Mouse (Mus musculus) left cerebral cortex, postnatal 25 days (tissue): Measurements from ENCODE around the gene Noxo1. TPM values are rescaled to one million over a fixed set of nuclear protein-coding genes. Genes with fewer than 3 reads are reported as not detected.

Experiments
- DNase-seq, 2 experiments: peaks; one replicate each; pipeline ENCODE4 v3.0.0; 2022; ENCODE audit warnings: low spot score in 2 of 2, mixed read lengths in 1 of 2
- intact Hi-C: fragments of 180-260 bp; cut with DNase I; formaldehyde crosslinking; loops from one replicate; pipeline ENCODE4 v1.15.1; 2025
- total RNA-seq, 2 experiments: library from RNA; stranded (reverse); gene quantifications; 2 replicates each; pipeline ENCODE4 v1.2.3; 2021

The Noxo1 gene
- total RNA-seq, 2 experiments from 2014 or later = 3.1 to 3.7 TPM

DNA sequence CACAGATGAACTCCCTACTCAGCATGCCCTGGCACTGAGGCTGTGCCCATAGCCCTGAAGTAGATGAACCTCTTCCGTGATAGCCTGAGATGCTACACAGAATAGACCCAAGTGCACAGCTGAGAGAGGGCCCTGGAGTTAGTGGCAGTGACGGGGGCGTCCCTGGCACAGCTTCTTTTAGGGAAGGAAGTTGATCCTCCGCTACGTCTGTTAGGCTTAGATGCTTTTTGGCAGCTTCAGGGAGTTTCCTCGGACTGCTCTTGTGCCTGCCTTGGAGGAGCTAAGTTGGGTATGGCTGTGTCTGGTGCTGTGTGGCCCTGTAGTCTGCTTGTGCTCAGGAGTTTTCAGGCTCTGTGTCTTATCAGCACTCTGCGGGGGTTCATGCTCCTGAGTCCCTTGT, 21.8 kb upstream of the Noxo1 start:
- DNase-seq = peak in 1 of 2 experiments; percentile 90
- intact Hi-C loops = no loop called here

GRCm38 (mm10) chr17:24676187-24676586, 19.8 kb upstream of the Noxo1 start:
- intact Hi-C loops = loop anchor here (5.0 kb wide), 1 partner anchor 199 kb away; the partner anchor contains the start of gene Mlst8
- peak; percentile 63 to 65 for DNase-seq

DNA sequence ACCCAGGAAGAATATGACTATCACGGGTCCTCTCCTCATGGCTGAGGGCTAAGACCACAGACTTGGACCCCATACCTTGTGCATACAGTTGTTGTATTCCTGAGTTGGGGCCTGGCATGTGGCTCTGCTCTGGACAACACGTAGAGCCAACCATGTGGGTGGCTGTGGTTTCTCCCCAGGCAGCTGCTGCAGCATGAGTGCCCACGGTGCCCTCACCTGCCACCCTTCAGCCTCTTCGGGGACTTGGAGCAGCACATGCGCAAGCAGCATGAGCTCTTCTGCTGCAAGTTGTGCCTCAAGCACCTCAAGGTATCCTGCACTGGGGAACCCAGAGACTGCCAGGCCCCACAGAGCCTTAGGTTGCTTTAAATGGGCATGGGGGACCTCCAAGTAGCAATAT, 19.2 kb upstream of the Noxo1 start:
- no peak for DNase-seq
- intact Hi-C loops = loop anchor here (5.0 kb wide), 1 partner anchor 200 kb away; the partner anchor contains the start of gene Mlst8

DNA sequence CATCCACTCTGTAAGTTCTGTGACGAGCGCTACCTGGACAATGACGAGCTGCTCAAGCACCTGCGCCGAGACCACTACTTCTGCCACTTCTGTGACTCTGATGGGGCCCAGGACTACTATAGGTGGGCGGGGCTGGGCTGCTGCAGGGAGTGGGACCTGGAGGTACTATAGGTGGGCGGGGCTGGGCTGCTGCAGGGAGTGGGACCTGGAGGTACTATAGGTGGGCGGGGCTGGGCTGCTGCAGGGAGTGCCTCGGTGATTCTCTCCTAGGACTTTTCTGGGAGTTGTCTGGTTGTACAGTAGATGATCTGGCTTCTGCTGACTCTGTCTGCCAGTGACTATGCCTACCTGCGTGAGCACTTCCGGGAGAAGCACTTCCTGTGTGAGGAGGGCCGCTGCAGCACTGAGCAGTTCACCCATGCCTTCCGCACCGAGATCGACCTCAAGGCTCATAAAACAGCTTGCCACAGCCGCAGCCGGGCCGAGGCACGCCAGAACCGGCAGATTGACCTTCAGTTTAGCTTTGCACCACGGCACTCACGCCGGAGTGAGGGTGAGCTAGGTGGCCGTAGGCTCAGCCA, 18.4 kb upstream of the Noxo1 start:
- intact Hi-C loops = loop anchor here (5.0 kb wide), 1 partner anchor 200 kb away; the partner anchor contains the start of gene Mlst8
- no peak for DNase-seq

DNA sequence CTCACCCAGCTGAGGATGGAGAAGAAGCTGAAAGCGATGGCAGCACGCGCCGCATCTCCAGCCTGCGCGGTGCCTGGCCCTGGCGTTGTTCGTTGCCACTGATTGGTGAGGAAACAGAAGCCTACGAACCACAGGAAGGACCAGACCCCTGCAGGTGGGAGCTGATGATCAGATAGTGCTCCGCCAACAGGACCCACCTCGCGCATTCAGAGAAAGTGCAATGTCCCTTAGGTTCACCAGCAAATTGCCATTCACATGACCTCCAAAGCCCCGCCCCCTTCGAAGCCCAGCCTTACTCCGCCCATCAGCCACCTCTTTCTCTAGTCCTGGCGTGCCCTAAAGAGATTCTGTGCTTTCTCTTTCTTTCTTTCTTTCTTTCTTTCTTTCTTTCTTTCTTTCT, 9.5 kb upstream of the Noxo1 start:
- intact Hi-C loops = no loop called here
- no peak for DNase-seq

DNA sequence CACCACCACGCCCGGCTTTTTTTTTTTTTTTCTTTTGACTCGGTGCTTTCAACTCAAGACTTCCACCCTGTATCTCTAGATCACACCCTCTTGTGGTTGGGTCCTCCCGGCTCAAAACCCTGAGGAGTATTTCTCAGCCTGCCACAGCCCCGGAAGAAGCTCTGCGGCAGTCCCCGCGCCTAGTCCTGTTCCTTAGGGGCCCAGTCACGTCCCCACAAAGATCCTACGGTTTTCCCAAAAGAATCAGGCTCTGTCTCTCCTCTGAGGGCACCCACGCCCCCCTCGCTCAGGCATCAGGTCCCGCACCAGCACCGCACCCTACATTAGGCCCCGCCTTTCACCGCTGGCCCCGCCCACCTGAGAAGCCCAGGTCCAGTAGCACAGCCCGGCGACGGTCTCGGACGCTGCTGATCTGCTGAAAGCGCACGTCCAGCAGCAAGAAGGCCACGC, 8.9 kb upstream of the Noxo1 start:
- DNase-seq = no peak
- intact Hi-C loops = no loop called here

- no peak for DNase-seq
- intact Hi-C loops = no loop called here
Measured at GRCm38 (mm10) chr17:24687599-24687998, 8.4 kb upstream of the Noxo1 start.

DNA sequence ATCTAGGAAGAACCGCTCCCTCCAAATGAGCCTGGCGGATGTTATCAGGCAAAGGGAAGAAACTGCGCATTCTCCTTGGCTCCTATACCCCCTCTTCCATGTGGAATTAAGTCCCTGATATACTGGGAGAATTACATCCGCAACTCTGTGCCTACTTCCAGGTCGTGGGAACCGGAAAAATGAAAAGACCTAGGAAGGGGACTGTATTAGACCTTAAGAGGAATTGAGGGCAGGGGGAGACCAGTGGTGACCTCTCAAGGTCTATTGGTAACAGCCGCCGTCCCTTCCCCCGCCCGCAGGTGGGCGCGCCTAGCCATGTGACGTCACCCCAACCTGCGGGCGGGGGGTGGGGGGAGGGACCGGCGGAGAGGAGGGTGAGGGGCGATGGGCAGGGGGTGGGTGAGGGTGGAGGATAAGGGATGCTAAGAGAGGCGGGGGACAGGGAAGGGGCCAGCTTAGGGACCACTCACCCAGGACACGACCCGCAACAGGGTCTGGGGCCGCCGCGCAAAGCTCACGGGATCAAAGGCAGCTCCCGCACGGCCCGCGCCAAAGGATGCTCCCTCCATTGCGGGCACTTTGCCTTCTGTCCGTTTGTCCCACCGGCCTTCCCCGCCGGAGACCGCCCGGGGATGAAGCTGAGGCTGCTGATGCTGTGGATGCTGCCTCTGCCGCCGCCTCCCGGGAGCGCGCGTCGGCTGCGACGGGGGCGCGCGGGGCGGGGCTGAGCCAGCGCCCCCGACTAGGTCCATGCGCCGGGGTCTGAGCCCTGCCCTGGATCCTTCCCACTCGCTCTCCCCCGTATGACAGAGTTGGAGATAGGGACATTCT, 6.6 kb upstream of the Noxo1 start, which contains the start of gene Syngr3:
TSS of gene Syngr3 (minus strand) at position 705 of the 831 bp plus-strand sequence.
- DNase-seq = peak; percentile 52 to 60
- intact Hi-C loops = no loop called here

GRCm38 (mm10) chr17:24692385-24692784, 3.6 kb upstream of the Noxo1 start:
- no peak for DNase-seq
- intact Hi-C loops = no loop called here

DNA sequence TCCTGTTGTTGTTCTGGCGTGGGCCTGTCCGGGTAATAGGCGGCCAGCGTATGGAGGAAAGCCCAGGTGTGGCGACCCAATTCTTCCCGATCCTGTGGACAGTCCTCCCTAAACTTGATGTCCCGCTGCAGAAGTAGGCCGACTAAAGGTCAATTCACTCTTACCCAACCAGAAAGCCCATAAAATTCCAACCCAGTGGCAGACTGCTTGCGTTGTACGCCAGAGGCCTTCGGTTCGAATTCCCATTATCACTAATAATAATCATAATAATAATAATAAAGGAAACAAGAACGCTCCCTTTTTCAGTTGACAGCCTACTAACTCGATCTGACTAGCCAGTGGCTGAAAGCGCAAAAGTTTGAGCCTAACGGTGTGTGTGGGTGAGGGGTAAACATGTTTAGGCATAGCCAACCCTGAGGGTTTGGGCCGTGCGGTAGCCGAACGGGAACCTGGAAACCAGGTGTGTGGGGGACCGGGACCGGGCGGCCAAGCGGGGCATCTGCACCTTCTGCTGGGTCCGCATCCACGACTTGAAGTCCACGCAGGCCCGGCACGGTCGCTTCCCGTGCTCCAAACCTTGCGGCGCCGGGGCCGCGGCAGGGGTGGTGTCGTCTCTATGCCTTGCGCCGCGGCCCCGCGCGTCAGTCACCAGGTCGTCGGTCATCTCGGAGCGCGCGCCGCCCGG, 566 bp upstream of the Noxo1 start:
- intact Hi-C loops = no loop called here
- DNase-seq = no peak

DNA sequence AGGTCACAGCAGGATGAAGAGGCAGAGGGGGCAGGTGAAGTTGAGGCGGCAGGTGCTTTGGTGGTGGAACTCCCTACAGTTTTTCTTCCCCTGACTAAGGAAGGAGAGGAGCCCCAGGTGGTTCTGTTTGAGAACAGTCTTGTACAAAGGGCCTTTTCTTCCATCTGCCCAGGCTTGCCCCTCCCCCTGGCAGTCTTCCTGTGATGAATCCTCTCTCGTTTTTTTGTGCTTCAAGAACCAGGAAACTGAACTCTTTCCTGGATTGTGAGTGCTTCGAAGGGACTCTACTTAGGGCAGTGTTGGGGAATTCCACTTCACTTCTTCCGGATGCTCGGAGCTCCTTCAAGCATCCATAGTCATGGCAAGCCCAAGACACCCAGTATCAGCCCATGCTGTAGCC, 2.0 kb downstream of the Noxo1 start:
- DNase-seq = no peak
- intact Hi-C loops = no loop called here

GRCm38 (mm10) chr17:24698715-24699114, 2.7 kb downstream of the Noxo1 start:
- no peak for DNase-seq
- intact Hi-C loops = no loop called here

- no peak for DNase-seq
- intact Hi-C loops = no loop called here
Measured at GRCm38 (mm10) chr17:24699473-24699872, 3.4 kb downstream of the Noxo1 start.

DNA sequence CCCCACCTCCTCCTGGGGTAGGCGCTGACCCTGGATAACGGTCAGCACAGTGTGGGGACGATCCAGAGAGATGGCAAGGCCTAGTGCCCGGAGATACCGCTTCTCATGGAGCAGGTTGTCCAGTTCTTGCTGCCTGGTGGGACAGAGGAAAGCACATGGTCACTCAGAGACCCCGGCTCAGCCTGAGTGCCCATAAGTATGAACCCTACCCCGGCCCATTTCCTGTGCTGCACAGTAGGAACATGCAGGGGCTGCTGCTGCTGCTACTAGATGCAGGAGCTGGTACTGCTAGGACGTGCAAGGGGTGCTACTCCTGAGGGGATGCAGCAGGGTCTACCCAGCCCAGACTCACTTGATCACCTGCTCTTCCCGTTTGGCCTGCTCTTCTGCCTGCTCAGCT, 5.2 kb downstream of the Noxo1 start:
- DNase-seq = no peak
- intact Hi-C loops = no loop called here

DNA sequence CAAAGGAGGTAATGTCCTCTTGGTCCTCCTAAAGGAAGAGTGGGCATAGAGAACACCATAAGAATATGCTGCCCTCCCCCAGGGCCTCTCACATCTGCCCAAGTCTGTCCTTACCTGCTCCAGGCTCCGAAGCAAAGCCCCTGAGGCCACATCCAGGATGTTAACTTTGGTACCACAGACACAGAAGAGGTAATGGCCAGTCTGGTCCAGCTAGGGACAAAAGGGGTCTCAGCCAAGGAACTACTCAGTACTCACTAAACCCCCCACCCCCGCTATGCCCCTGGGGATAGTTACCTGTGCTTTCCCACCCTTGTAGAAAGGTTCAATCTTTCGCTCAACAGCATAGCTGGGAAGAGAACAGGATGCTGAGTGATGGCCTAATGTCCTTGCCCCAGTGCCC, 9.8 kb downstream of the Noxo1 start:
- intact Hi-C loops = no loop called here

GRCm38 (mm10) chr17:24706982-24707800, 11.2 kb downstream of the Noxo1 start, which contains the start of gene Tbl3:
TSS of gene Tbl3 (minus strand) at chr17:24707660.
- intact Hi-C loops = no loop called here
- peak; percentile 97 to 98 for DNase-seq

More for the DNA sequence above, 9.8 kb downstream of the Noxo1 start:
- no peak for DNase-seq

- DNase-seq = no peak
- intact Hi-C loops = no loop called here
Measured at GRCm38 (mm10) chr17:24707801-24708425, 11.9 kb downstream of the Noxo1 start.

DNA sequence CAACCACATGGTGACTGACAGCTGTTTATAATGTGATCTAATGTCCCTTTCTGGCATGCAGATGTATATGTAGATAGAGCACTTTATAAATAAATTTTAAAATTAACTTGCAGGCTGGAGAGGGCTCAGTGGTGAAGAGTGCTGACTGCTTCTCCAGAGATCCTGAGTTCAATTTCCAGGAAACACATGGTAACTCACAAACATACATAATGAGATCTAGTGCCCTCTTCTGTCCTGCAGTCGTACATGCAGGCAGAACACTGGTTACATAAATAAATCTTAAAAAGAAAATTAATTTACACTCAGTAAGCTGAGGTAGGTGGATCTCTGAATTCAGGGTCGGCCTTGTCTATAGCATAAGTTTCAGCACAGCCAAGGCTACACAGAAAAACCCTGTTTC, 12.6 kb downstream of the Noxo1 start:
- peak in 1 of 2 experiments; percentile 31 for DNase-seq
- intact Hi-C loops = no loop called here

DNA sequence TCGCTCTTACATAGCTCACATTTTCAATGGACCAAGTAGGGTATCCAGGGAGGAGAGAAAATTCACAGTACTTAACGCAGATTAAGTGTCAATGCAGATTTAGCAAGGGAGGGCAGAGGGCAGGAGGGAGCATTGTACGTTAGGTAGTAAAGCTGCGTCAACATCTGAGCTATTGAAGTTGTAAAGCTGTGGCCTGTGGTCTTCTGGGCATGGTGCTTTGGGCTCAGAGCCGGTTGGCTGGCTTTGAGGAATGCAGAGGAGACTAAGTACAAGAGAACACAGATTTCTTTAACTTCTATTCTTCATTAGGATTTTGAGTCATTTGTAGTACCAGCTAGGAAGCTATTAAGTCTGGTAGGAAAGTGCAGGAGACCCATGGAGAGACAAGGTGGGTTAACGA, 19.5 kb downstream of the Noxo1 start:
- intact Hi-C loops = no loop called here
- DNase-seq = no peak
